Mouse (Mus musculus): ENCODE data around the gene Olfr866. TPM values are rescaled to one million over a fixed set of nuclear protein-coding genes. Genes with fewer than 3 reads are reported as not detected.

The Olfr866 gene
- total RNA-seq (2021): not detected
- long read RNA-seq, experiment 1: 0 reads
- long read RNA-seq, experiment 2: 0 reads

- DNase-seq (ENCODE audit: low spot score in 2 of 2): no peak
Measured at GRCm38 (mm10) chr9:20027935-20028334, at the start of gene Olfr866. TSS of gene Olfr866 (minus strand) at chr9:20028035.

DNA sequence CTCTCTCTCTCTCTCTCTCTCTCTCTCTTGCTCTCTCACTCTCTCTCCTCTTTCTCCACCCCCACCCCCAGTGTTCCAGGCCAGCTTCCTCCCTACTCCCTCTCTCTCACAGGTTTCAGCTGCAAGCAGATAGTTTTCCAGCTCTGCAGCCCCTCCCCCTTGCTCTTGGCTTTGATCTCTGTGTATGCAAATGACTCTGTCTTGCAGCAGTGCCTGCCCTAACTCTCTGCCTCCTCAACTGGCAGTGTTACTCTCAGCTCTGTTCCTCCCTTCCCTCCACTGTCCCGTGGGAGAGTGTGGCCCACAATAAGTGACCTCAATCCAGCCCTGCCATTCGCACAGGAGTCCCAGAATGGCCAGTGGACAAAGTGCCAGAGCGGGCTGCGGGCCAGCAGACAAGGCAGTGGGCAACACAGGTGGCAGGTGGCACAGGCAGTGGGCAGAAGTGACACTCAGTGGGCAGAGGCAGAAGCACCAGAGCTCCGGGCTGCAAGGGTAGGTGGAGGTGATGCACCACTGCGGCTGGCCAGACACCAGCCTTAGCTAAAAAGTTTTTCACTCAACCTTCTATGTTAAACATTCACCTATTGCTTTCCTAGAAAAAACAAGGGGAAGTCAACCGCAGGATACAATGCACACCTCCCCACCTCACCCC is 45.8 kb upstream of the Olfr866 start:
- DNase-seq (ENCODE audit: low spot score in 2 of 2): no peak

GRCm38 (mm10) chr9:20071291-20071690 is 43.5 kb upstream of the Olfr866 start:
- DNase-seq (ENCODE audit: low spot score in 2 of 2): no peak

DNA sequence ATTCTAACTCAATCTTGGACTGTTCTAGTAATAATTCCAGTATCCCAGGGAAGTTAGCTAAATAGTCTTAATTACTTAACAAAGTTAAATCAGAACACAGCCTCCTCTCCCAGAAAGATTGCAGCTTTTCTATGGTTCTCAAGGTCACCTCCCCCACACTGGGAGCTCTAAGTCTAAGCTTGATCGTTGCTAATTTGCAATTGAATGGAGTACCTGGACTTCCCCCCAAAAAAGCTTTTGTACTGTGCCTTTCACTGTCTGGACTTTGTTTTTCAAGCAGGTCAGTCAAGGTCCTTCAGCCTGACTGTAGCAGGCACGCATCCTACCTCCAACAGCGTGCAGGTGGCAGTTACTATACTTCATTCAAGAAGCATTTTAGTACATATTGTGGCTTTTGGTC is 42.4 kb upstream of the Olfr866 start:
- DNase-seq (ENCODE audit: low spot score in 2 of 2): no peak

GRCm38 (mm10) chr9:20057462-20057861 is 29.6 kb upstream of the Olfr866 start, which contains the start of gene Olfr867:
TSS of gene Olfr867 (minus strand) at chr9:20057562.
- DNase-seq (ENCODE audit: low spot score in 2 of 2): no peak

- no peak for DNase-seq (ENCODE audit: low spot score in 2 of 2)
Measured at GRCm38 (mm10) chr9:20047964-20048363, 20.1 kb upstream of the Olfr866 start.

Small RNA genes within 50 kb of the gene (microRNA-seq; reads per million reads assigned to microRNA genes)
- gene Gm26231: not detected
- not detected for gene Gm44395

Other genes with a start within 250 kb of the Olfr866 start
- gene Olfr58, start 247.8 kb downstream of the Olfr866 start, total RNA-seq (2021): not detected
- gene Olfr859, start 223.1 kb downstream of the Olfr866 start, total RNA-seq (2021): not detected
- gene Olfr860, start 178.3 kb downstream of the Olfr866 start, total RNA-seq (2021): not detected
- gene Olfr862, start 140.0 kb downstream of the Olfr866 start, total RNA-seq (2021): not detected
- not detected for gene Olfr77, start 111.2 kb downstream of the Olfr866 start, total RNA-seq (2021)
- gene Olfr867, start 29.5 kb upstream of the Olfr866 start, total RNA-seq (2021): not detected
- not detected for gene Olfr868, start 70.6 kb upstream of the Olfr866 start, total RNA-seq (2021)
- not detected for gene Olfr869, start 101.0 kb upstream of the Olfr866 start, total RNA-seq (2021)
- not detected for gene Olfr870, start 146.0 kb upstream of the Olfr866 start, total RNA-seq (2021)
- not detected for gene Olfr871, start 184.2 kb upstream of the Olfr866 start, total RNA-seq (2021)
- gene Olfr872, start 209.1 kb upstream of the Olfr866 start, total RNA-seq (2021): not detected